ENCODE assay signal across 8 mouse cellular contexts in genomic region chr19:56821040-56821797, GRCm38 (mm10). TPM values are rescaled to one million over a fixed set of nuclear protein-coding genes. Genes with fewer than 3 reads are reported as not detected.
A peak's percentile ranks its signal among the peaks of the same experiment; 100 is the strongest.
DNase-seq lines count a peak whose midpoint lies in the region; ATAC-seq and TF ChIP-seq lines count a peak whose summit lies in the region.

No protein-coding gene starts in this region.

- H3K4me1 ChIP-seq in spleen, adult 2 months (ENCODE audit: control insufficient read depth, insufficient read depth, insufficient read length): no peaks in the 10 kb centered on the region
- H3K4me1 ChIP-seq in intestine, embryonic 14.5 days (replicated peaks; ENCODE audit: control insufficient read depth, insufficient read depth, low read length): peaks cover 30% of the 10 kb centered on the region
- H3K4me1 ChIP-seq in neural tube, embryonic 13.5 days (replicated peaks): peaks cover 51% of the 10 kb centered on the region

- H3K4me2 ChIP-seq in intestine, embryonic 14.5 days (ENCODE audit: low read length): peak overlapping the region; percentile 83
- H3K4me2 ChIP-seq in neural tube, embryonic 13.5 days: peak overlapping the region; percentile 85

- H3K36me3 ChIP-seq in spleen, adult 2 months (ENCODE audit: control insufficient read depth, insufficient read depth, low read length): no peaks in the 10 kb centered on the region
- H3K36me3 ChIP-seq in intestine, embryonic 14.5 days (ENCODE audit: control insufficient read depth, insufficient read depth, low read length): no peaks in the 10 kb centered on the region
- no peaks in the 10 kb centered on the region for H3K36me3 ChIP-seq in neural tube, embryonic 13.5 days

- H3K4me3 ChIP-seq in spleen, adult 2 months (ENCODE audit: extremely low read depth, insufficient read depth, insufficient read length): peak overlapping the region; percentile 87
- H3K4me3 ChIP-seq in intestine, embryonic 14.5 days (ENCODE audit: low read depth, low read length): peak overlapping the region; percentile 74
- H3K4me3 ChIP-seq in neural tube, embryonic 13.5 days: peak overlapping the region; percentile 96

- no peak for TF ChIP-seq POLR2A in spleen, adult 2 months (IDR thresholded peaks at IDR 0.05; ENCODE audit: low read depth, low read length)

- no peak for TF ChIP-seq CTCF in spleen, adult 2 months (IDR thresholded peaks at IDR 0.05; ENCODE audit: extremely low read depth, insufficient read depth, insufficient read length, insufficient replicate concordance)

- 14% methylated on average over 22 of the region's 22 CpGs for WGBS in spleen, adult 2 months
- WGBS in intestine, embryonic 14.5 days: 9% methylated on average over 22 of the region's 22 CpGs
- WGBS in neural tube, embryonic 13.5 days: 6% methylated on average over 22 of the region's 22 CpGs

- H3K27ac ChIP-seq in spleen, adult 2 months (ENCODE audit: insufficient read depth, low read length): no peak overlapping the region; the same call in 1 of the 2 replicates
- H3K27ac ChIP-seq in intestine, embryonic 14.5 days (ENCODE audit: low read depth): peak overlapping the region; percentile 11
- peak overlapping the region; percentile 95 for H3K27ac ChIP-seq in neural tube, embryonic 13.5 days (replicated peaks)

- peak; percentile 3 for DNase-seq in adrenal gland, postnatal 10 days
- no peak for DNase-seq in adrenal gland, postnatal 14 days
- no peak for DNase-seq in spleen, adult 2 months (ENCODE audit: low read depth in 1 of 2, low spot score in 2 of 2)
- no peak for DNase-seq in spleen, adult 18-20 months
- DNase-seq in intestine, embryonic 14.5 days (ENCODE audit: low spot score): no peak
- DNase-seq in layer of hippocampus, adult 18-20 months (ENCODE audit: low spot score in 2 of 2): no peak

- H3K9me3 ChIP-seq in intestine, embryonic 14.5 days (ENCODE audit: control insufficient read depth, low read length): no peaks in the 10 kb centered on the region
- no peaks in the 10 kb centered on the region for H3K9me3 ChIP-seq in neural tube, embryonic 13.5 days

- 0 out of 2 replicates have a peak, but pooled peaks cover 3% of the 10 kb centered on the region for H3K27me3 ChIP-seq in spleen, adult 2 months (ENCODE audit: control insufficient read depth, insufficient read depth, low read length)
- no peaks in the 10 kb centered on the region for H3K27me3 ChIP-seq in intestine, embryonic 14.5 days (replicated peaks; ENCODE audit: control insufficient read depth, insufficient read depth, low read length)
- peaks cover 6% of the 10 kb centered on the region for H3K27me3 ChIP-seq in neural tube, embryonic 13.5 days

- peak overlapping the region; percentile 59 for H3K9ac ChIP-seq in intestine, embryonic 14.5 days (ENCODE audit: low read length)
- peak overlapping the region; percentile 92 for H3K9ac ChIP-seq in neural tube, embryonic 13.5 days

- no peak for ATAC-seq in intestine, embryonic 14.5 days (replicated peaks; ENCODE audit: low FRiP score, low TSS enrichment, low read depth)
- ATAC-seq in neural tube, embryonic 13.5 days (ENCODE audit: low read depth): no peak
- ATAC-seq in megakaryocyte-erythroid progenitor cell, adult 5-6 weeks (replicated peaks; ENCODE audit: low FRiP score, low TSS enrichment, poor library complexity, severe bottlenecking): no peak

RNA-seq across cellular contexts. Expression of gene Ccdc186, which starts 0.8 kb away (rescaled TPM):
- total RNA-seq in adrenal gland, postnatal 10 days (2021): 10 to 100 TPM; 19.9 to 20.0 TPM
- 21.0 and 25.7 TPM in 2 replicates for total RNA-seq in adrenal gland, postnatal 14 days (2021)
- polyA plus RNA-seq in spleen, adult 2 months (2012; rRNA removed): 1.8 and 2.0 TPM in 2 replicates
- 17.5 and 20.0 TPM in 2 replicates for polyA plus RNA-seq in intestine, embryonic 14.5 days (2014; fragmentation: Nextera tagmentation; extraction: Ambion mirVana)
- 22.0 and 23.8 TPM in 2 replicates for polyA plus RNA-seq in neural tube, embryonic 13.5 days (2015; fragmentation: Nextera tagmentation; extraction: Ambion mirVana)
- total RNA-seq in megakaryocyte-erythroid progenitor cell, adult 5-6 weeks (2014; fragmentation: Nextera tagmentation): 7.3 and 16.5 TPM in 2 replicates
- total RNA-seq in megakaryocyte-erythroid progenitor cell, adult 5-6 weeks (2017): 32.5 and 40.0 TPM in 2 replicates
- total RNA-seq in layer of hippocampus, adult 18-20 months (2021): 10 to 100 TPM; 51.0 to 51.4 TPM

RNA-seq across cellular contexts. Expression of gene Tdrd1, which starts 4.8 kb away (rescaled TPM):
- total RNA-seq in adrenal gland, postnatal 10 days (2021): under 1 TPM in 1 of 2 experiments, not detected in 1; 0.12 TPM
- not detected in 2 replicates for total RNA-seq in adrenal gland, postnatal 14 days (2021)
- polyA plus RNA-seq in spleen, adult 2 months (2012; rRNA removed): not detected in 2 replicates
- 1.8 and 2.5 TPM in 2 replicates for polyA plus RNA-seq in intestine, embryonic 14.5 days (2014; fragmentation: Nextera tagmentation; extraction: Ambion mirVana)
- 0.50 and 0.52 TPM in 2 replicates for polyA plus RNA-seq in neural tube, embryonic 13.5 days (2015; fragmentation: Nextera tagmentation; extraction: Ambion mirVana)
- total RNA-seq in megakaryocyte-erythroid progenitor cell, adult 5-6 weeks (2014; fragmentation: Nextera tagmentation): not detected in 2 replicates
- not detected in 2 replicates for total RNA-seq in megakaryocyte-erythroid progenitor cell, adult 5-6 weeks (2017)
- under 1 TPM; 0.37 to 0.71 TPM for total RNA-seq in layer of hippocampus, adult 18-20 months (2021)

RNA-seq across cellular contexts. Expression of gene Vwa2, which starts 52.8 kb away (rescaled TPM):
- total RNA-seq in adrenal gland, postnatal 10 days (2021): not detected
- not detected in 2 replicates for total RNA-seq in adrenal gland, postnatal 14 days (2021)
- 0.06 TPM in 1 of 2 replicates, not detected in the other for polyA plus RNA-seq in spleen, adult 2 months (2012; rRNA removed)
- 1.8 and 2.1 TPM in 2 replicates for polyA plus RNA-seq in intestine, embryonic 14.5 days (2014; fragmentation: Nextera tagmentation; extraction: Ambion mirVana)
- polyA plus RNA-seq in neural tube, embryonic 13.5 days (2015; fragmentation: Nextera tagmentation; extraction: Ambion mirVana): 1.0 and 1.2 TPM in 2 replicates
- total RNA-seq in megakaryocyte-erythroid progenitor cell, adult 5-6 weeks (2014; fragmentation: Nextera tagmentation): not detected in 2 replicates
- not detected in 2 replicates for total RNA-seq in megakaryocyte-erythroid progenitor cell, adult 5-6 weeks (2017)
- under 1 TPM in 1 of 2 experiments, not detected in 1; 0.13 TPM for total RNA-seq in layer of hippocampus, adult 18-20 months (2021)
